Mouse (Mus musculus) MEL (cell line): ENCODE measurements around the gene Gorasp1.

Experiments used
- CTCF ChIP-seq, 3 experiments: IDR thresholded peaks in 2 of 3; conservative IDR thresholded peaks in 1 of 3; 2 replicates each; pipeline ENCODE4 v1.5.1; 2011 to 2012; ENCODE audit warnings: low read length in 3 of 3, low read depth in 2 of 3, mild to moderate bottlenecking in 2 of 3, improper control_type of control experiment in 1 of 3, inconsistent platforms in 1 of 3, mixed read lengths in 1 of 3, moderate library complexity in 1 of 3; ENCODE audit not compliant: control insufficient read depth in 1 of 3, insufficient read depth in 1 of 3, poor library complexity in 1 of 3, severe bottlenecking in 1 of 3
- EP300 ChIP-seq, 2 experiments: IDR thresholded peaks; 2 replicates each; pipeline ENCODE4 v1.6.1; 2011; ENCODE audit warnings: improper control_type of control experiment in 2 of 2, low read length in 2 of 2, low read depth in 1 of 2, mild to moderate bottlenecking in 1 of 2
- GATA1 ChIP-seq: IDR thresholded peaks from 2 replicates; pipeline ENCODE4 v1.6.1; 2011; ENCODE audit warnings: low read depth, low read length, improper control_type of control experiment
- JUND ChIP-seq: IDR thresholded peaks from 2 replicates; pipeline ENCODE4 v1.6.1; 2011; ENCODE audit warnings: low read depth, mild to moderate bottlenecking, improper control_type of control experiment, low read length
- POLR2A ChIP-seq, 2 experiments: IDR thresholded peaks; 2 replicates each; pipeline ENCODE4 v1.6.1; 2011 to 2012; ENCODE audit warnings: low read length in 2 of 2, mild to moderate bottlenecking in 2 of 2, control low read depth in 1 of 2, improper control_type of control experiment in 1 of 2, low read depth in 1 of 2, moderate library complexity in 1 of 2; ENCODE audit not compliant: control insufficient read depth in 1 of 2, insufficient read depth in 1 of 2, poor library complexity in 1 of 2
- POLR2AphosphoS2 ChIP-seq: IDR thresholded peaks from 2 replicates; pipeline ENCODE4 v1.6.1; 2011; ENCODE audit warnings: low read length, improper control_type of control experiment
- SMC3 ChIP-seq: IDR thresholded peaks from 2 replicates; pipeline ENCODE4 v1.6.1; 2011; ENCODE audit warnings: low read depth, low read length, improper control_type of control experiment
- TCF12 ChIP-seq: IDR thresholded peaks from 2 replicates; pipeline ENCODE4 v1.6.1; 2014; ENCODE audit warnings: low read depth, mild to moderate bottlenecking, inconsistent platforms, low read length, improper control_type of control experiment, moderate library complexity
- ZKSCAN1 ChIP-seq: IDR thresholded peaks from 2 replicates; pipeline ENCODE4 v1.6.1; 2012; ENCODE audit warnings: low read depth, mild to moderate bottlenecking, inconsistent platforms, low read length, improper control_type of control experiment, moderate library complexity

GRCm38 (mm10) chr9:119893881-119894280 is 43.5 kb downstream of the Gorasp1 start:
- TF ChIP-seq CTCF (IDR thresholded peaks at IDR 0.05 in 2 of 3, conservative IDR thresholded peaks at IDR 0.05 in 1 of 3; ENCODE audit: control insufficient read depth in 1 of 3, insufficient read depth in 1 of 3, low read depth in 2 of 3, low read length in 3 of 3, poor library complexity in 1 of 3, severe bottlenecking in 1 of 3) (peak; percentile 19 to 49 (median 37); a peak in 5 of 6 replicates), SMC3 (0 out of 2 replicates have a peak, but pooled peaks have one; percentile 8), EP300 (IDR thresholded peaks at IDR 0.05; ENCODE audit: low read depth in 1 of 2, low read length in 2 of 2) (no peak), POLR2A (IDR thresholded peaks at IDR 0.05; ENCODE audit: control insufficient read depth in 1 of 2, insufficient read depth in 1 of 2, low read depth in 1 of 2, low read length in 2 of 2, poor library complexity in 1 of 2) (no peak), JUND (no peak), ZKSCAN1 (no peak), GATA1 (no peak), TCF12 (no peak), POLR2AphosphoS2 (no peak)
